Mouse (Mus musculus) heart, postnatal 36 days (tissue): ENCODE results near the gene Nkx6-1. TPM values are rescaled to one million over a fixed set of nuclear protein-coding genes. Genes with fewer than 3 reads are reported as not detected.

Source experiments
- DNase-seq, 2 experiments: peaks; one replicate each; pipeline ENCODE4 v3.0.0; 2021 to 2022
- intact Hi-C: fragments of 180-260 bp; cut with DNase I; formaldehyde crosslinking; loops from one replicate; pipeline ENCODE4 v1.15.1; 2025
- total RNA-seq, 2 experiments: library from RNA; stranded (reverse); gene quantifications; 2 replicates each; pipeline ENCODE4 v1.2.3; 2021

Gene Nkx6-1
- total RNA-seq, 2 experiments from 2014 or later: 0.11 TPM; not detected in 1

- DNase-seq: no peak
These were observed 3.1 kb downstream of the Nkx6-1 start for GRCm38 (mm10) chr5:101661561-101662211.

GRCm38 (mm10) chr5:101660666-101661065, 4.1 kb downstream of the Nkx6-1 start:
- DNase-seq: no peak
- intact Hi-C loops: loop anchor here (10.0 kb wide), 1 partner anchor 296 kb away; no protein-coding TSS in a partner anchor

More at GRCm38 (mm10) chr5:101661561-101662211, 3.1 kb downstream of the Nkx6-1 start:
- intact Hi-C loops: loop anchor here (10.0 kb wide), 1 partner anchor 297 kb away; no protein-coding TSS in a partner anchor

GRCm38 (mm10) chr5:101659411-101659971, 5.3 kb downstream of the Nkx6-1 start:
- intact Hi-C loops: no loop called here
- no peak for DNase-seq

DNA sequence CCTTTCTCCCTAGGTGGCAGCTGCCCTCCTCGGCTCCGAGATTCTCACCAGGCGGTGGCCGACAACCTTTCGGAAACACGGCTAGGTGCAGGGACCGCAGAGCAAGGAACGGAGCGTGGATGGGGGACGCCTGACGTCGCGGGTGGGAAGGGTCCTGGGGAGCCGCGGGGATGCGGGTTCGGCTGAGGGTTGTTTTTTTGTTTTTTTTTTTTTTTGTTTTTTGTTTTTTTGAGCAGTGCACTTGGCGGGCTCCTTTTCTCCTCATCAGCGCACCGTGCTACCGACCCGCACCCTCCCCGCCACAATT, 5.9 kb downstream of the Nkx6-1 start:
- intact Hi-C loops: no loop called here
- DNase-seq: no peak

- DNase-seq: no peak
- intact Hi-C loops: no loop called here
These were observed 6.4 kb downstream of the Nkx6-1 start for GRCm38 (mm10) chr5:101658188-101658983.

DNA sequence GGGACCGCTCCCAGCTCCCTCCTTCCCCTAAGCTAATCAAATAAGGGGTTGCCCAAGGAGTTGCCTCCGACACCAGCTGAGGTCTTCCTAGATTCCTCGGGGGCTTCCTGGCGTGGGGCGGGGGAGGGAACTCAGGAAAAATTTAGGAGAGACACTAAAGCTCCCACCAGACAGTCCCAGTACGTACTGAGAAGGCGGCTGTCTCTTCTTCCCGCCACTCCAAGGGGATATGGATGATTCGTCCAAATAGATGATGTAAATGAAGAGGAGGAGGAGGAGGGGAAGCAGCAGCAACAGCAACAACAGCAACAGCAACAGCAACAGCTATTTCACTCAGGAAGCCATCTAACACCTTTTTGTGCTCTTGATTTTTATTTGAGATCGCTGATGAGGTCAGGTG, 7.1 kb downstream of the Nkx6-1 start:
- intact Hi-C loops: no loop called here
- DNase-seq: no peak

GRCm38 (mm10) chr5:101656107-101656506, 8.7 kb downstream of the Nkx6-1 start:
- DNase-seq: no peak
- intact Hi-C loops: no loop called here

DNA sequence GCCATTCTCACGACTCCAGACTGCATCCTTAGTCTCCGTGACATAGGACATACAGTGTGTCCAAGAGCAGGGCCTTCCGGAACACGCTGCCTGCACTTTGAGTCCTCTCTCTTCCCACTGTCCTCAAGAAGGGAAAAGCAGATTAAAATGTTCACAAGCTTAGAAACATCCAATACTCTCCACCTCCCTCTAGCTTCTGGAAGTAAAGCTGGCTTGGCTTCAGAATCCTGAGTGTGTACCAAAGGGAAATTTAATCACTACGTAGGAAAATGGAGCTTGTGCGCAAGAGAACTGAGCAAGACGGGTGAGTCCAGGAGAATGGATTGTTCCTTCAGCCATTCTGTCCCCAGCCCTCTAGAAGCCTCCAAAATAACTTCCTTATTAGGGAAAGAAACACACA, 9.4 kb downstream of the Nkx6-1 start:
- DNase-seq: no peak
- intact Hi-C loops: no loop called here

DNA sequence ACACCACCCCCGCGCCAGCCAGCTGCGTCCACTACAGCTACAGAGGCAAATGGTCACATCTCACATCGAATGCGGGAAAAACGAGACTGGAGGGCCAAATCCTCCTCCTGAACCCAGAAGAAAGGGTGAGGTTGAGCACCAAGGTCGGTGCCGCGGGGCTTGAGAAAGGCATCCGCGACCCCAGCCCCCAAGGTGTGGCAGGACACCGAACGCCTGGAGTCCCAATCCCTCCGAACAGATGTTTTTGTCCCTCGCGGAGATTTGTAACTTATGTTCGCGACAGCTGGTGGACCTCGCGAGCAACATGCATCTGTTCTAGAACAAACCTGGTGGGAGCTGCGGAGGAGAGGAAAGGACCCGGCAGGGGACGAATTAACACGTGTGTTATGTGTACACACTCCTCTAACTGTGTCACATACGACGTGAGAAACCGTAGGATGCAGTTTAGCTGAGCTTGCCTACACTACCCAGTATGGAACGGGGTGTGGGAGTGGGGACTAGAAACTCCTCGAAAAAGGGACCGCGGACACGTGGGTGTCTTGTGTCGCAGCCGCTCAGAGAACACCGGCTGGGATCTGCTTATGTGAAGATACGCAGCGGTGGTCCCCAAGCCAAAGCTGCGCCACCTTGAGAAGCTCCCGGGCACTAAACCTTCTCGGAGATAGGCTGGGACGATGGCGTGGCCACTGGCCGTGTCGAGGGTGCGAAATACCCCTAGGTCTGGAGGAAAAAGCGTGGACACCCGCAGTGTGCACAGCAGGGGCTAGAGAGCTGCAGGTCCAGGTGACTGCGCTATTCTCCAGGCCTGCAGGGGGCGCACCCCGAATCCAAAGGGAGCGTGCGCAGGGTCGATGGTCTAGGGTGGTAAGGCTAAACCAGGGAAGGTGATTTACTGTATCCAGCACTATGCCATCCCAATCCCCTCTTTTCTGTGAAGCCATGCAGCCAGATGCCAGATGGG, 16.8 kb downstream of the Nkx6-1 start:
- intact Hi-C loops: no loop called here
- DNase-seq: no peak

DNA sequence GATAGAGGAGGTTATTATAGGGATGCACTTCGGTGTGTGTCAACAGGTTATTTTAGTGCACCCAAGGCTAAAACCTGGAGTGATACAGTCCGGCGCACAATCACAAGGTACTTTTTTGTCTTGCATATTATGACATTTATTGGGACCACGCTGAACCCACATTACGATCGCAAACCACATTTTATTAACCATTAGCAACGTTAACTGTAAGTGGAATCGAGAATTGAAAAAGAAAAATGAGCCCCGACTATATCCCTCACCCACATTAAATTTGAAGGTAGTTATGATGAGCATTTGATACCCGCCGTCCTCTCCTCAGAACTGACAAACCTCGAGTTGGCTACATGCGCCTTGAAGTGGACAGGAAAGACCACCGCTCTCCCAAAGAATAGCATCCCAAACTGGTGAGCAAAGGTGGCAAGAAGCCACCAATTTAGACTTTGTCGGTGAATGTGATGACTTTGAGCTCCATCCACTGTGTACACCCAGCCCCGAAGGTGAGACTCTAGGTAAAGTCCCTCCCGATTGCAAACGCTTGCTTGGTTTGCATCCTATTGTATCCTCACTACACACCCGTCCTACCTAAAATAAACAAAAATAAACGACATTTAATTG, 17.7 kb downstream of the Nkx6-1 start:
- intact Hi-C loops: no loop called here
- DNase-seq: no peak

DNA sequence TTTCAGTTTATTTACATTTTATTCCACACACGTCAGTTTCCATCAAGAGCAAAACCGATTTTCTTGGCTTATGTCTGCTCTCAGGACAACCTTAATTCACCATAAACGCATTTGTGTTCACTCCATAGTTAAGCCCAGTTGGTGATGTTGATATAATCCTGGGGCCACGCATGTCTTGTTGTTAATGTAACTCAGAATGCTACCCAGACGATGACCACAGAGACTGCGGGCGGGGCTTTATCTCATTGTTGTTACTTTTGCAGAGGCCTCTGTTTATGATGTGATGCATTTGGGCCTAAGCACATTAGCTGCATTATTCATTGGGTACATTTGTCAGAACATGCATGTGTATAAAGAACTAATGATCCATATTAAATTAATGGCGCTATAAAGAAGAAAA, 19.7 kb downstream of the Nkx6-1 start:
- intact Hi-C loops: no loop called here
- DNase-seq: no peak

GRCm38 (mm10) chr5:101638101-101638500, 26.7 kb downstream of the Nkx6-1 start:
- intact Hi-C loops: no loop called here
- DNase-seq: no peak

Other genes starting within 250 kb of the Nkx6-1 start
- 10 to 100 TPM; 11.7 to 17.7 TPM for gene Cds1, start 100.1 kb upstream of the Nkx6-1 start, total RNA-seq